Mouse (Mus musculus): ENCODE results near the gene Limd2. TPM values are rescaled to one million over a fixed set of nuclear protein-coding genes. Genes with fewer than 3 reads are reported as not detected.

Gene Limd2
- polyA plus RNA-seq, 1 experiment = 36.4 TPM

- Histone ChIP-seq H3ac (ENCODE audit: control insufficient read depth, insufficient read length) (no peak overlapping the region), H3K79me2 (ENCODE audit: control insufficient read depth, insufficient read depth) (no peaks in the 10 kb centered on the region), H3K36me3 (ENCODE audit: control insufficient read depth, insufficient read depth) (peaks cover 12% of the 10 kb centered on the region), H3K4me2 (ENCODE audit: low read depth) (no peak overlapping the region), H3K4me3 (no peak overlapping the region), H3K27me3 (ENCODE audit: control insufficient read depth, insufficient read depth, insufficient read length) (no peaks in the 10 kb centered on the region)
- TF ChIP-seq REST (IDR thresholded peaks at IDR 0.05; ENCODE audit: insufficient read depth, insufficient read length) (no peak), MYOG (IDR thresholded peaks at IDR 0.05; ENCODE audit: control insufficient read depth in 1 of 3, insufficient read depth in 1 of 3, insufficient read length in 2 of 3, low read depth in 2 of 3) (no peak), USF1 (IDR thresholded peaks at IDR 0.05; ENCODE audit: low read depth) (no peak), POLR2AphosphoS2 (IDR thresholded peaks at IDR 0.05; ENCODE audit: insufficient read length, low read depth) (no peak)
Observed at GRCm38 (mm10) chr11:106154770-106155169, 5.9 kb downstream of the Limd2 start.

- Histone ChIP-seq H3K4me2 (ENCODE audit: low read depth) (no peak overlapping the region), H3K79me2 (ENCODE audit: control insufficient read depth, insufficient read depth) (no peaks in the 10 kb centered on the region), H3K27me3 (ENCODE audit: control insufficient read depth, insufficient read depth, insufficient read length) (no peaks in the 10 kb centered on the region), H3ac (ENCODE audit: control insufficient read depth, insufficient read length) (no peak overlapping the region), H3K4me3 (no peak overlapping the region), H3K36me3 (ENCODE audit: control insufficient read depth, insufficient read depth) (peaks cover 19% of the 10 kb centered on the region)
- no peak for TF ChIP-seq E2F4 (IDR thresholded peaks at IDR 0.05; ENCODE audit: insufficient read depth)
- TF ChIP-seq MYOG (IDR thresholded peaks at IDR 0.05; ENCODE audit: control insufficient read depth in 1 of 3, insufficient read depth in 1 of 3, insufficient read length in 2 of 3, low read depth in 2 of 3) = no peak
Observed at GRCm38 (mm10) chr11:106154091-106154490, 6.6 kb downstream of the Limd2 start.

GRCm38 (mm10) chr11:106152132-106152531 is 8.5 kb downstream of the Limd2 start:
- Histone ChIP-seq H3K79me2 (ENCODE audit: control insufficient read depth, insufficient read depth) (no peaks in the 10 kb centered on the region), H3K4me2 (ENCODE audit: low read depth) (no peak overlapping the region), H3K27me3 (ENCODE audit: control insufficient read depth, insufficient read depth, insufficient read length) (no peaks in the 10 kb centered on the region), H3ac (ENCODE audit: control insufficient read depth, insufficient read length) (no peak overlapping the region), H3K36me3 (ENCODE audit: control insufficient read depth, insufficient read depth) (peaks cover 34% of the 10 kb centered on the region), H3K4me3 (no peak overlapping the region)
- TF ChIP-seq MYOG (IDR thresholded peaks at IDR 0.05; ENCODE audit: control insufficient read depth in 1 of 3, insufficient read depth in 1 of 3, insufficient read length in 2 of 3, low read depth in 2 of 3) (no peak), E2F4 (IDR thresholded peaks at IDR 0.05; ENCODE audit: insufficient read depth) (no peak), TCF3 (IDR thresholded peaks at IDR 0.05; ENCODE audit: insufficient read length, low read depth) (no peak), USF1 (IDR thresholded peaks at IDR 0.05; ENCODE audit: low read depth) (no peak)

- H3K27me3 ChIP-seq (ENCODE audit: control insufficient read depth, insufficient read depth, insufficient read length) = no peaks in the 10 kb centered on the region
- no peaks in the 10 kb centered on the region for H3K79me2 ChIP-seq (ENCODE audit: control insufficient read depth, insufficient read depth)
- no peak overlapping the region for H3K4me3 ChIP-seq
- no peak overlapping the region for H3K4me2 ChIP-seq (ENCODE audit: low read depth)
- H3K36me3 ChIP-seq (ENCODE audit: control insufficient read depth, insufficient read depth) = peaks cover 34% of the 10 kb centered on the region
- H3ac ChIP-seq (ENCODE audit: control insufficient read depth, insufficient read length) = no peak overlapping the region
- TF ChIP-seq USF1 (IDR thresholded peaks at IDR 0.05; ENCODE audit: low read depth) = no peak
- TF ChIP-seq E2F4 (IDR thresholded peaks at IDR 0.05; ENCODE audit: insufficient read depth) = no peak
- TF ChIP-seq POLR2A (IDR thresholded peaks at IDR 0.05; ENCODE audit: insufficient read length, low read depth) = no peak
- TF ChIP-seq TCF12 (IDR thresholded peaks at IDR 0.05; ENCODE audit: insufficient read depth, poor library complexity, severe bottlenecking) = no peak
Observed at GRCm38 (mm10) chr11:106151219-106151618, 9.4 kb downstream of the Limd2 start.

GRCm38 (mm10) chr11:106134580-106135528 is 25.8 kb downstream of the Limd2 start:
- Histone ChIP-seq H3K79me2 (ENCODE audit: control insufficient read depth, insufficient read depth) (no peaks in the 10 kb centered on the region), H3K4me2 (ENCODE audit: low read depth) (peak overlapping the region; percentile 21), H3K27me3 (ENCODE audit: control insufficient read depth, insufficient read depth, insufficient read length) (no peaks in the 10 kb centered on the region), H3K4me3 (no peak overlapping the region), H3ac (ENCODE audit: control insufficient read depth, insufficient read length) (no peak overlapping the region), H3K36me3 (ENCODE audit: control insufficient read depth, insufficient read depth) (peaks cover 11% of the 10 kb centered on the region)
- no peak for TF ChIP-seq USF1 (IDR thresholded peaks at IDR 0.05; ENCODE audit: low read depth)
- no peak for TF ChIP-seq POLR2AphosphoS2 (IDR thresholded peaks at IDR 0.05; ENCODE audit: insufficient read length, low read depth)
- no peak for TF ChIP-seq MYOD1 (IDR thresholded peaks at IDR 0.05; ENCODE audit: control insufficient read depth in 1 of 3, insufficient read length in 2 of 3, low read depth in 2 of 3)
- TF ChIP-seq TCF12 (IDR thresholded peaks at IDR 0.05; ENCODE audit: insufficient read depth, poor library complexity, severe bottlenecking) = no peak
- TF ChIP-seq REST (IDR thresholded peaks at IDR 0.05; ENCODE audit: insufficient read depth, insufficient read length) = no peak
- TF ChIP-seq CEBPB (IDR thresholded peaks at IDR 0.05; ENCODE audit: insufficient read depth, poor library complexity, severe bottlenecking) = peak; percentile 88
- no peak for TF ChIP-seq MAX (IDR thresholded peaks at IDR 0.05; ENCODE audit: low read depth)
- no peak for TF ChIP-seq SRF (IDR thresholded peaks at IDR 0.05; ENCODE audit: control insufficient read depth, insufficient read length, low read depth)

- Histone ChIP-seq H3K27me3 (ENCODE audit: control insufficient read depth, insufficient read depth, insufficient read length) (no peaks in the 10 kb centered on the region), H3K79me2 (ENCODE audit: control insufficient read depth, insufficient read depth) (no peaks in the 10 kb centered on the region), H3ac (ENCODE audit: control insufficient read depth, insufficient read length) (no peak overlapping the region), H3K36me3 (ENCODE audit: control insufficient read depth, insufficient read depth) (peaks cover 24% of the 10 kb centered on the region), H3K4me3 (no peak overlapping the region), H3K4me2 (ENCODE audit: low read depth) (no peak overlapping the region)
- TF ChIP-seq POLR2A (IDR thresholded peaks at IDR 0.05; ENCODE audit: insufficient read length, low read depth) = no peak
- no peak for TF ChIP-seq REST (IDR thresholded peaks at IDR 0.05; ENCODE audit: insufficient read depth, insufficient read length)
- TF ChIP-seq SRF (IDR thresholded peaks at IDR 0.05; ENCODE audit: control insufficient read depth, insufficient read length, low read depth) = no peak
- no peak for TF ChIP-seq E2F4 (IDR thresholded peaks at IDR 0.05; ENCODE audit: insufficient read depth)
- no peak for TF ChIP-seq MAX (IDR thresholded peaks at IDR 0.05; ENCODE audit: low read depth)
- TF ChIP-seq MYOD1 (IDR thresholded peaks at IDR 0.05; ENCODE audit: control insufficient read depth in 1 of 3, insufficient read length in 2 of 3, low read depth in 2 of 3) = no peak
- no peak for TF ChIP-seq USF1 (IDR thresholded peaks at IDR 0.05; ENCODE audit: low read depth)
- TF ChIP-seq TCF3 (IDR thresholded peaks at IDR 0.05; ENCODE audit: insufficient read length, low read depth) = no peak
- no peak for TF ChIP-seq POLR2AphosphoS2 (IDR thresholded peaks at IDR 0.05; ENCODE audit: insufficient read length, low read depth)
- TF ChIP-seq TCF12 (IDR thresholded peaks at IDR 0.05; ENCODE audit: insufficient read depth, poor library complexity, severe bottlenecking) = no peak
- TF ChIP-seq CEBPB (IDR thresholded peaks at IDR 0.05; ENCODE audit: insufficient read depth, poor library complexity, severe bottlenecking) = no peak
- no peak for TF ChIP-seq MYOG (IDR thresholded peaks at IDR 0.05; ENCODE audit: control insufficient read depth in 1 of 3, insufficient read depth in 1 of 3, insufficient read length in 2 of 3, low read depth in 2 of 3)
Observed at GRCm38 (mm10) chr11:106132516-106132915, 28.1 kb downstream of the Limd2 start.
